In genomic region chr3:37596519-37596918, GRCm38 (mm10) we compare ENCODE assay signal across 16 mouse cellular contexts. TPM values are rescaled to one million over a fixed set of nuclear protein-coding genes. Genes with fewer than 3 reads are reported as not detected.
A peak's percentile ranks its signal among the peaks of the same experiment; 100 is the strongest.
DNase-seq lines count a peak whose midpoint lies in the region; ATAC-seq and TF ChIP-seq lines count a peak whose summit lies in the region.
"Had no signal": no experiment of that assay in that cellular context is flagged by ENCODE, and none has a peak within 500 bp of the region (broad histone marks: within the 10 kb centered on the region; RNA-seq: fewer than 3 reads in every experiment).

No protein-coding gene starts in this region.

- DNase-seq in liver, postnatal 0 days = no peak
- DNase-seq in lung, postnatal 36 days = no peak
- DNase-seq in right cerebral cortex, adult 2 months (ENCODE audit: low spot score in 2 of 2) = no peak
- DNase-seq: adrenal gland, postnatal 25 days; cerebellum, adult 9-10 months; forebrain, postnatal 0 days; kidney, adult 11 months; layer of hippocampus, adult 9-11 months; thymus, postnatal 36 days had no signal

- ATAC-seq in liver, embryonic 12.5 days = peak; percentile 23; the same call in 1 of the 2 replicates
- no peak for ATAC-seq in liver, postnatal 0 days
- ATAC-seq in embryonic facial prominence, embryonic 13.5 days (ENCODE audit: insufficient number of reproducible peaks, insufficient read depth, low FRiP score, low TSS enrichment, low read depth) = peak; percentile 65
- ATAC-seq in limb, embryonic 15.5 days (ENCODE audit: insufficient number of reproducible peaks, low FRiP score, low TSS enrichment, low read depth) = no peak
- ATAC-seq: forebrain, postnatal 0 days; midbrain, embryonic 16.5 days had no signal

- H3K4me1 ChIP-seq in liver, embryonic 12.5 days = peaks cover 13% of the 10 kb centered on the region; the same call in 1 of the 2 replicates
- H3K4me1 ChIP-seq in liver, postnatal 0 days (ENCODE audit: insufficient read depth) = peaks cover 9% of the 10 kb centered on the region
- H3K4me1 ChIP-seq in ES-Bruce4 (ENCODE audit: control insufficient read depth, insufficient read depth, low read length) = no peaks in the 10 kb centered on the region
- H3K4me1 ChIP-seq in embryonic facial prominence, embryonic 13.5 days = peaks cover 12% of the 10 kb centered on the region; the same call in 1 of the 2 replicates
- peaks cover 6% of the 10 kb centered on the region; the same call in 1 of the 2 replicates for H3K4me1 ChIP-seq in limb, embryonic 15.5 days
- H3K4me1 ChIP-seq: hindbrain, embryonic 12.5 days had no signal

- no peaks in the 10 kb centered on the region for H3K9me3 ChIP-seq in liver, embryonic 12.5 days (replicated peaks)
- H3K9me3 ChIP-seq in liver, postnatal 0 days (ENCODE audit: low read length) = no peaks in the 10 kb centered on the region
- H3K9me3 ChIP-seq in ES-Bruce4 (replicated peaks; ENCODE audit: control insufficient read depth, insufficient read depth, low read length, poor library complexity, severe bottlenecking) = no peaks in the 10 kb centered on the region
- no peaks in the 10 kb centered on the region for H3K9me3 ChIP-seq in embryonic facial prominence, embryonic 13.5 days
- H3K9me3 ChIP-seq in limb, embryonic 15.5 days = no peaks in the 10 kb centered on the region
- H3K9me3 ChIP-seq: hindbrain, embryonic 12.5 days had no signal

- TF ChIP-seq EP300 in liver, postnatal 0 days (IDR thresholded peaks at IDR 0.05; ENCODE audit: low read depth) = no peak
- no peak for TF ChIP-seq EP300 in ES-Bruce4 (IDR thresholded peaks at IDR 0.05; ENCODE audit: insufficient read depth, low read depth, low read length)

- H3K27ac ChIP-seq in liver, embryonic 12.5 days = no peak overlapping the region
- no peak overlapping the region for H3K27ac ChIP-seq in liver, postnatal 0 days (ENCODE audit: low read depth)
- H3K27ac ChIP-seq in ES-Bruce4 (ENCODE audit: insufficient read depth, low read length) = no peak overlapping the region
- H3K27ac ChIP-seq in embryonic facial prominence, embryonic 13.5 days = peak overlapping the region; percentile 41
- peak overlapping the region; percentile 40; the same call in 1 of the 2 replicates for H3K27ac ChIP-seq in limb, embryonic 15.5 days
- H3K27ac ChIP-seq: hindbrain, embryonic 12.5 days had no signal

- H3K4me3 ChIP-seq in liver, embryonic 12.5 days = no peak overlapping the region
- no peak overlapping the region for H3K4me3 ChIP-seq in liver, postnatal 0 days (ENCODE audit: low read depth, low read length)
- peak overlapping the region; percentile 24; the same call in 1 of the 2 replicates for H3K4me3 ChIP-seq in ES-Bruce4 (ENCODE audit: low read depth, low read length)
- H3K4me3 ChIP-seq in embryonic facial prominence, embryonic 13.5 days = no peak overlapping the region
- no peak overlapping the region for H3K4me3 ChIP-seq in limb, embryonic 15.5 days
- H3K4me3 ChIP-seq: erythroblast, embryonic 14.5 days; hindbrain, embryonic 12.5 days had no signal

- no peaks in the 10 kb centered on the region for H3K36me3 ChIP-seq in liver, embryonic 12.5 days
- H3K36me3 ChIP-seq in liver, postnatal 0 days (replicated peaks; ENCODE audit: insufficient read depth, low read length) = no peaks in the 10 kb centered on the region
- no peaks in the 10 kb centered on the region for H3K36me3 ChIP-seq in ES-Bruce4 (ENCODE audit: control insufficient read depth, insufficient read depth, low read length, poor library complexity, severe bottlenecking)
- H3K36me3 ChIP-seq in embryonic facial prominence, embryonic 13.5 days = no peaks in the 10 kb centered on the region
- no peaks in the 10 kb centered on the region for H3K36me3 ChIP-seq in limb, embryonic 15.5 days
- H3K36me3 ChIP-seq: hindbrain, embryonic 12.5 days had no signal

- no peaks in the 10 kb centered on the region for H3K27me3 ChIP-seq in liver, embryonic 12.5 days (replicated peaks)
- H3K27me3 ChIP-seq in liver, postnatal 0 days (ENCODE audit: insufficient read depth, low read length) = no peaks in the 10 kb centered on the region
- no peaks in the 10 kb centered on the region for H3K27me3 ChIP-seq in ES-Bruce4 (ENCODE audit: control insufficient read depth, insufficient read depth, low read length, poor library complexity, severe bottlenecking)
- H3K27me3 ChIP-seq in embryonic facial prominence, embryonic 13.5 days = no peaks in the 10 kb centered on the region
- H3K27me3 ChIP-seq in limb, embryonic 15.5 days = no peaks in the 10 kb centered on the region
- H3K27me3 ChIP-seq: hindbrain, embryonic 12.5 days had no signal

- no peak overlapping the region for H3K9ac ChIP-seq in liver, embryonic 12.5 days
- no peak overlapping the region for H3K9ac ChIP-seq in liver, postnatal 0 days (replicated peaks)
- H3K9ac ChIP-seq in ES-Bruce4 (ENCODE audit: low read depth, poor library complexity, severe bottlenecking) = no peak overlapping the region
- H3K9ac ChIP-seq in embryonic facial prominence, embryonic 13.5 days = no peak overlapping the region
- no peak overlapping the region for H3K9ac ChIP-seq in limb, embryonic 15.5 days
- H3K9ac ChIP-seq: forebrain, postnatal 0 days; hindbrain, embryonic 12.5 days had no signal

- no peak for TF ChIP-seq POLR2A in ES-Bruce4 (IDR thresholded peaks at IDR 0.05; ENCODE audit: insufficient read depth, low read length)

- WGBS in liver, embryonic 12.5 days (ENCODE audit: insufficient replicate concordance) = 57% methylated on average over 6 of the region's 6 CpGs
- 75% methylated on average over 6 of the region's 6 CpGs for WGBS in liver, postnatal 0 days (ENCODE audit: insufficient replicate concordance)
- 46% methylated on average over 6 of the region's 6 CpGs for WGBS in embryonic facial prominence, embryonic 13.5 days
- 58% methylated on average over 6 of the region's 6 CpGs for WGBS in limb, embryonic 15.5 days

- no peak overlapping the region for H3K4me2 ChIP-seq in liver, embryonic 12.5 days
- H3K4me2 ChIP-seq in liver, postnatal 0 days (ENCODE audit: low read depth, low read length) = no peak overlapping the region
- H3K4me2 ChIP-seq in embryonic facial prominence, embryonic 13.5 days = no peak overlapping the region
- H3K4me2 ChIP-seq in limb, embryonic 15.5 days = no peak overlapping the region
- H3K4me2 ChIP-seq: hindbrain, embryonic 12.5 days had no signal

- TF ChIP-seq CTCF in liver, postnatal 0 days (IDR thresholded peaks at IDR 0.05; ENCODE audit: low read depth) = no peak
- no peak for TF ChIP-seq CTCF in ES-Bruce4 (IDR thresholded peaks at IDR 0.05; ENCODE audit: low read depth, low read length)

RNA-seq across cellular contexts. Expression of gene Spry1, which starts 43.2 kb away (rescaled TPM):
- polyA plus RNA-seq in liver, embryonic 12.5 days (2016; fragmentation: Nextera tagmentation; extraction: Ambion mirVana) = 4.3 and 4.7 TPM in 2 replicates
- polyA plus RNA-seq in liver, postnatal 0 days (2015; fragmentation: Nextera tagmentation; extraction: Ambion mirVana) = 3.7 and 4.8 TPM in 2 replicates
- polyA plus RNA-seq in ES-Bruce4 (2011; ENCODE audit: insufficient read depth, insufficient read length, low read depth, missing spikeins) = 30.1 and 30.5 TPM in 2 replicates
- polyA plus RNA-seq in embryonic facial prominence, embryonic 13.5 days (2015; fragmentation: Nextera tagmentation; extraction: Ambion mirVana) = 12.6 TPM in 2 replicates
- 20.0 and 21.9 TPM in 2 replicates for polyA plus RNA-seq in limb, embryonic 15.5 days (2015; fragmentation: Nextera tagmentation; extraction: Ambion mirVana)

Comparison
In these comparisons a context has a peak if more than half of its experiments do, and no peak if none do; other contexts are left out.
1. ATAC-seq: peak in liver, embryonic 12.5 days (single experiment) and embryonic facial prominence, embryonic 13.5 days (single experiment); none in liver, postnatal 0 days (single experiment) and limb, embryonic 15.5 days (single experiment).
2. H3K27ac ChIP-seq: peak in embryonic facial prominence, embryonic 13.5 days (single experiment) and limb, embryonic 15.5 days (single experiment); none in liver, embryonic 12.5 days (single experiment), liver, postnatal 0 days (single experiment) and ES-Bruce4 (single experiment).